Mouse (Mus musculus): Measurements from ENCODE around the gene St3gal5.

DNA sequence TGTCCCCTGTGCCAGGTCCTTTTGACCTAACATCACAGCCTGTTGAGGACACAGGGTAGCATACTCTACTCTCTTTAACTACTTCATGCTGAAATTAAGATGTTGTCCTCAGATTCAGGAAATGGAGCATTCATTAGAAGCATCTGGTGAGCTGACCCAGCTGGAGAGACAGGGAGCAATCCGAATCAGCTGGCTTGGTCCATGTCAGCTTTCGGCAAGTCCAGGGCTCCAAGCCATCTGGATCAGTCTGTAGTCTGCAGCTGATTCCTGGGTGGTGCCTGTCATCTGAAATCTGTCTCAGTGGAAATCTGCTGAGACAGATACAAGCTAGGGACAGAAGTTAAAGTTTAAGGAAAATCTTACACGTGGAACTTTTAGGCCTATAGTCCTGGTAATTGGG is 23.9 kb downstream of the St3gal5 start:
- TF ChIP-seq POLR2A (IDR thresholded peaks at IDR 0.05; ENCODE audit: low read depth, low read length) (no peak), CTCF (conservative IDR thresholded peaks at IDR 0.05; ENCODE audit: insufficient read depth, insufficient read length, low read depth, low read length) (no peak)
